Mouse (Mus musculus) lung, postnatal 4 days (tissue): ENCODE results near the gene Rad51c.

ENCODE experiments used
- DNase-seq, 2 experiments: peaks; one replicate each; pipeline ENCODE4 v3.0.0; 2021

The Rad51c gene

DNA sequence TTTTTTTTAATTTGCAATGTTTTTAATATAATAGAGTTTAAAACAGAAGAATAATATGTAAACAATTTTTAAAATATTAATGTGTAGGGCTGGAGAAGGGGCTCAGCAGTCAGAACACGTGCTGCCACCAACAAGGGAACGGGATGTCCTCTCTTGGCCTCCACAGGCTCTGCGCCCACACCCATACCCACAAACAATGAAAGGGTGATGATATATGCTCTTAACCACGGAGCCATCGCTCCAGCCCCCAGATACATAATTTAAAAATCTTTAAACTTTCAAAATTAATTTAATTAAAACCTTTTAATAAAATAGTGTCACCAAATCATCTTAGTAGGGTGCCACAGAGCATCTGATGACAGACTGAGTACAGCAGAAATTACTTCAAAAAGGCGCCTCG, 37.7 kb downstream of the Rad51c start:
- DNase-seq: no peak

DNA sequence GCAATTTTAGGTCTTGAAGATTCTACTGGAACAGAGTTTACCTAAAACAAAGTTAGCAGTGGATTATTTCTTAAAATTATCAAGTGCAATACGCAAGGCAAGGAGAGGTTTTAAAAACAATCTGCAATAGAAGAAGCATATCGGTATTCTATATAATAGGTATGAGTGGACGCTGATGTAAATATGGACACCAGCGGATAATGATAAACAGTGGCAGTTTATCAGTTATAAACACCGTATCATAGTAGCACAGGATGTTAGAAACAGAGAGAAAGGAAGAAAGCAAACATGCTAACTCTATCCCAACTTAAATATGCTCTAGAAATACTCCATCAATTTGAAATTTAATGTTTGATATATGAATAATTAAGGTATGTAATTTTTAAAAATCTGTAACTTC, 39.6 kb downstream of the Rad51c start:
- no peak for DNase-seq

DNA sequence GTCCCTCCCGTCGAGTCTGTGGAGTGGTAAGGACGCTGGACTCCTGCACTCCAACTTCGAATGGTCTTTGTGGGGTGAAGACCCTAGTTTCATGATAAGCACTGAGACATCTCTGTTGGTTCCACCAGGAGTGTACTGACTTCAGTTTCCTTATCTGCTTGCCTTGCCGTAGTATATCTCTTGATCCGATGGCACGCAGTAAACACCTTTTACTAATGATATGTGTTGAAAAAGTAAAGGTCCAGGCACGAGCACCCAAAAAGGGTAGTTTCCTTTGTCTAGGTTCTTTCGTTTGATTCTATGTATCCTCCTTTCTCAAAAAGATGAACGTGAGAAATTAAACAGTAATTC, 45.5 kb downstream of the Rad51c start:
- no peak for DNase-seq

- DNase-seq: peak; percentile 67 to 80
These were observed 46.2 kb downstream of the Rad51c start, which contains the start of gene Ppm1e for GRCm38 (mm10) chr11:87358331-87359261. Gene Ppm1e (minus strand): TSS chr11:87359023.

DNA sequence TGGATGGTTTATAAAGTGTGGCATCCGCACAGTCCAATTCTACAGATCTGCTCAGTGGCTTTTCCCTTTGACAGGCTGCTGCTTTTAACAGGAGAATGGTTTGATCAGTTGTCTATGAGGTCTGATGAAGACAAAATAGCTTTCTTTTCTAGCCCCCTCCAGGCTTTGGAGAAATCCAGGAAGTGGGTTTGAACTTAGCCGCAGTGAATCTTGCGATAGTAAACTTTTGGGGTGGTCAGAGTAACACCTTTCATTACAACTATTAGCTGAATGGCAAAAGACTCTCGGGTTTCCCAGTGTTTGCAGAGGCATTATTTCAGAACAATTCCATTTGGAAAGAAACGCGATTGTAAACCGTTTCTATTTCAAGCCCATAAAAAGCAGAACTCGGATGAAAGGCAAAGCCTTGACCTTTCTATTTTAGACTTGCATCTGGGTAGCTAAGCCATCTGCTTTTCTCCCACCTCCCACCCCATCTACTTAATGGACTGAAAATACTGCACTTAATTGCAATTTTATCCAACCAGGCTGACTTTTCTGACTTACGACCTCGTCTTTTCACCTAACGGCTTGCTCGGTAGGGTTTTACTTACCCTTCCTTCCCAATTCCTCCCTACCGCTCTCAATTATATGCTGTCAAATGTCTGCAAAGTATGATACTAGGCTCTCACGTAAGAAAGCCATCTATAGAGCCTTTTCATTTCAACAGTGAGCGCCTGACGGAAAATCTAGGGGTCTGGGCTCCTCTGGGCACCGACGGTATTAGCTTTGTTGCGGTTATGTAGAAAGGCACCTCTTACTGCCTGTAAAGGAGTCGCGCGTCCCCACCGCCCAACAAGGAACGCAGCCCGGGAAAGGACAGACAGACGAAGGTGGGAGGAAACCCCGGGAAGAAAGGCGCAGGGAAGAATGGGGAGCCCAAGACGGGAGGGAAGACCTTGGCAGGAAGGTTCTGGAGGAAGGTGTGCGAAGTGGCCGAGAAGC, 47.1 kb downstream of the Rad51c start:
- no peak for DNase-seq

GRCm38 (mm10) chr11:87354861-87355260, 49.9 kb downstream of the Rad51c start:
- DNase-seq: no peak

DNA sequence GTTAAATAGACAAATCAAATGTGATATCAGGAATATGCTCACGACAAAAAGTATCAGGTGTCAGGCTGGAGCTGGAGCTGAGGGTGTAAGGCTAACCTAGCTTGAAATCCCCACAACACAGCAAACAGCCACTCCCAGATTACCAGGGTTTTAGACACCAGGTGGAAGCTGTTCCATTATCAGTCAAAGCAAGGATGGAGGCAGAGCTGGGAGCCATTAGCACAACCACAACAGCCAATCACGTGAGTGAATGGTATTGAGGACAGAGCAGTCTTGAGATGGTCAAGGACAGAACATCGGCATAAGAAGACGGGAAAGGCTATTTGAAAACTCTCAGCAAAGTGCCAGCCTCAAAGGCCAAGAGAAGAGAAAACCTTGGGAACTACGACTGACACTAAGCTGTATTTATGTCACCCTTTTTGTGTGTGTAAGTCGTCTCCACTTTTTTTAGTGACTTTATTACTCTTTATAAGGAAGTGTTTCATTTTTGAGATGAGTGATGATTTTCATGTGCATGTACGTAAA, 51.0 kb downstream of the Rad51c start:
- DNase-seq: no peak
